Mouse (Mus musculus) heart, embryonic 16.5 days (tissue): ENCODE results near the gene Olfr1264. TPM values are rescaled to one million over a fixed set of nuclear protein-coding genes. Genes with fewer than 3 reads are reported as not detected.

Experiments
- polyA plus RNA-seq: library from polyadenylated mRNA; unstranded; fragments of >200 nt; fragmentation: Nextera tagmentation; extraction: Ambion mirVana; gene quantifications from 2 replicates; pipeline ENCODE4 v1.2.1, GENCODE M21; 2015

Olfr1264 gene
- polyA plus RNA-seq, 1 experiment from 2014 or later = not detected

Other genes starting within 250 kb of the Olfr1264 start
- not detected in 2 replicates for gene Olfr1254, start 232.0 kb downstream of the Olfr1264 start, polyA plus RNA-seq
- not detected in 2 replicates for gene Olfr1255, start 213.5 kb downstream of the Olfr1264 start, polyA plus RNA-seq
- gene Olfr1256, start 184.0 kb downstream of the Olfr1264 start, polyA plus RNA-seq = not detected in 2 replicates
- gene Olfr48, start 177.4 kb downstream of the Olfr1264 start, polyA plus RNA-seq = not detected in 2 replicates
- gene Olfr1257, start 147.1 kb downstream of the Olfr1264 start, polyA plus RNA-seq = not detected in 2 replicates
- not detected in 2 replicates for gene Olfr1258, start 98.3 kb downstream of the Olfr1264 start, polyA plus RNA-seq
- not detected in 2 replicates for gene Olfr1259, start 76.9 kb downstream of the Olfr1264 start, polyA plus RNA-seq
- gene Olfr1260, start 51.2 kb downstream of the Olfr1264 start, polyA plus RNA-seq = not detected in 2 replicates
- gene Olfr1261, start 34.4 kb downstream of the Olfr1264 start, polyA plus RNA-seq = not detected in 2 replicates
- gene Olfr1262, start 25.4 kb downstream of the Olfr1264 start, polyA plus RNA-seq = not detected in 2 replicates
- not detected in 2 replicates for gene Olfr1263, start 13.4 kb downstream of the Olfr1264 start, polyA plus RNA-seq
- gene Olfr1265, start 9.8 kb upstream of the Olfr1264 start, polyA plus RNA-seq = not detected in 2 replicates
- gene Olfr140, start 38.0 kb upstream of the Olfr1264 start, polyA plus RNA-seq = not detected in 2 replicates
- gene Olfr1269, start 95.8 kb upstream of the Olfr1264 start, polyA plus RNA-seq = not detected in 2 replicates
- not detected in 2 replicates for gene Olfr32, start 116.7 kb upstream of the Olfr1264 start, polyA plus RNA-seq
- not detected in 2 replicates for gene Olfr1270, start 127.5 kb upstream of the Olfr1264 start, polyA plus RNA-seq
- gene Olfr1506, start 198.9 kb upstream of the Olfr1264 start, polyA plus RNA-seq = not detected in 2 replicates
- gene Olfr142, start 232.0 kb upstream of the Olfr1264 start, polyA plus RNA-seq = not detected in 2 replicates
- gene Olfr1271, start 245.5 kb upstream of the Olfr1264 start, polyA plus RNA-seq = not detected in 2 replicates